In genomic region chr5:58599876-58600275, GRCm38 (mm10) we compare ENCODE assay signal across 18 mouse cellular contexts.
"Had no signal": no experiment of that assay in that cellular context is flagged by ENCODE, and none has a peak within 500 bp of the region (broad histone marks: within the 10 kb centered on the region; RNA-seq: fewer than 3 reads in every experiment).

No protein-coding gene starts in this region.

- H3K4me1 ChIP-seq: liver, embryonic 13.5 days; midbrain, embryonic 12.5 days; midbrain, embryonic 15.5 days; neural tube, embryonic 12.5 days; neural tube, embryonic 15.5 days; stomach, embryonic 15.5 days had no signal

- H3K9me3 ChIP-seq: liver, embryonic 13.5 days; midbrain, embryonic 12.5 days; midbrain, embryonic 15.5 days; neural tube, embryonic 12.5 days; neural tube, embryonic 15.5 days; stomach, embryonic 15.5 days had no signal

- ATAC-seq: midbrain, embryonic 15.5 days had no signal

- DNase-seq: kidney, postnatal 25 days; layer of hippocampus, adult 9-11 months; liver, embryonic 13.5 days; lung, adult 2 months; lung, postnatal 14 days; lung, postnatal 4 days; retina, postnatal 1 day; right cerebral cortex, postnatal 25 days; spleen, adult 18-20 months; thymus, adult 18-20 months; thymus, postnatal 36 days had no signal

- H3K36me3 ChIP-seq: liver, embryonic 13.5 days; midbrain, embryonic 12.5 days; midbrain, embryonic 15.5 days; neural tube, embryonic 12.5 days; neural tube, embryonic 15.5 days; stomach, embryonic 15.5 days had no signal

- H3K4me2 ChIP-seq: liver, embryonic 13.5 days; midbrain, embryonic 12.5 days; midbrain, embryonic 15.5 days; neural tube, embryonic 12.5 days; neural tube, embryonic 15.5 days; stomach, embryonic 15.5 days had no signal

- H3K9ac ChIP-seq: liver, embryonic 13.5 days; midbrain, embryonic 12.5 days; midbrain, embryonic 15.5 days; neural tube, embryonic 12.5 days; neural tube, embryonic 15.5 days; stomach, embryonic 15.5 days had no signal

- H3K27ac ChIP-seq: kidney, postnatal 0 days; layer of hippocampus, adult 2 months; liver, embryonic 13.5 days; midbrain, embryonic 12.5 days; midbrain, embryonic 15.5 days; neural tube, embryonic 12.5 days; neural tube, embryonic 15.5 days; stomach, embryonic 15.5 days had no signal

- H3K27me3 ChIP-seq: liver, embryonic 13.5 days; midbrain, embryonic 12.5 days; midbrain, embryonic 15.5 days; neural tube, embryonic 12.5 days; neural tube, embryonic 15.5 days; stomach, embryonic 15.5 days had no signal

- H3K4me3 ChIP-seq: layer of hippocampus, adult 2 months; liver, embryonic 13.5 days; midbrain, embryonic 12.5 days; midbrain, embryonic 15.5 days; neural tube, embryonic 12.5 days; neural tube, embryonic 15.5 days; stomach, embryonic 15.5 days had no signal
